Mouse (Mus musculus) ovary, postnatal 36 days (tissue): ENCODE results near the gene Ahcyl2.
"Not testable (repeated sequence)": the region's sequence is repeated elsewhere in the genome, so short reads cannot be mapped to it uniquely, and the experiment has no call there.

ENCODE experiments used
- DNase-seq: peaks from one replicate; pipeline ENCODE4 v3.0.0; 2022; ENCODE audit warnings: low spot score, mixed read lengths

The Ahcyl2 gene

GRCm38 (mm10) chr6:29815634-29816033, 47.8 kb downstream of the Ahcyl2 start:
- DNase-seq, result no peak

GRCm38 (mm10) chr6:29816371-29816770, 48.6 kb downstream of the Ahcyl2 start:
- DNase-seq, result not testable (repeated sequence)

DNA sequence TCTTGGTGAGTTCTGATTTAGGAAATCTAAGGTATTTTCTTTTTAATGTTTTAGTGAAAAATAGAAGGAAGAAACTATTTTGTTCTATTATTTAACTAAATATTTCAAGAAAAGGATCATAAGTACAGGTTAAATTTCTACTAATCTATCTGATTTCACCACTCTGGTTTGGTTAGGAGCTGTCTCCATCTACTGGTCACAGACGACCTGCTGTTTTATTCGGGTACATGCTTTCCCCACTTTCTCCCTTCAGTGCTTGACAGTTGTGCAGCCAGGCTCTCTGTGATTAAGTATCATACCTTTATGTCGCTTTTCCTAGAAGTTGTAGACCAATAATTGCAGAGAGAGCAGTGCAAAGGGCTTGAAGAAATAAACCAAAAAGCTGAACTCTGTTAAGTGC, 51.5 kb downstream of the Ahcyl2 start:
- no peak for DNase-seq

DNA sequence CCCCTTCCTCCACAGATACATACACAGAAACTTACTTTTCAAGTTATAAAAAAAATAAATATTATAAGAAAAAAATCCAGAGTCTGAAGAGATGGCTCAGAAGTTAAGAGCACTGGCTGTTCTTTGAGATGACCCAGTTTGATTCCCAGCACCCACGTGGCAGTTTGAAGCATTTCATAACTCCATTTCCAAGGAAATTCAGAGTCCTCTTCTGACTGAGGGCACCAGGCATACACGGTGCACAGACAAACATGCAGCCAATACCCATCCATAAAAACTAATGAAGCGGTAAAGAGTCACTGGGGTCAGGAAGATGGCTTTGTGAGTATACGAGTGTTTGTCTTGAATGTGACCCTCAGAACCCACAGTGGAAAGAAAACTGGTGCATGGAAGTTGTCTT, 52.5 kb downstream of the Ahcyl2 start:
- no peak for DNase-seq

GRCm38 (mm10) chr6:29820926-29821325, 53.1 kb downstream of the Ahcyl2 start:
- DNase-seq, result no peak

DNA sequence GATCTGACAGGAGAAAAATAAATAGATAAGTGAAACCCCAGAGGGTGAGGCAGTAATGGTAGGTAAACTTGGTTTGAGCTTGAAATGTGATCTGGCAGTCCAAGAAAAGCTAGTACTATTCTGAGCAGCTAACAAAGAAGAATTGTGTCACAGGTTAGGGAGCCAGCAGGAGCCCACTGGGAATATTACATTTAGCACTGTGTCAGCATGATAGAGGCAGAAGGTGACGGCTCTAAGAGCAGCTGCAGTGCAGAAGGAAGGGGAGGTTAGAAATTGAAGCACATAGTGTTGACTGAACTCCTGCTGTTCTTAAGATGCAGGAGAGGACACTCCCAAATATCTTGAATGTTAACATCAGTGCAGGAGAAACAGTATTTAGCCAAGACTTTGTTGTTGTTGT, 54.0 kb downstream of the Ahcyl2 start:
- DNase-seq, result no peak

DNA sequence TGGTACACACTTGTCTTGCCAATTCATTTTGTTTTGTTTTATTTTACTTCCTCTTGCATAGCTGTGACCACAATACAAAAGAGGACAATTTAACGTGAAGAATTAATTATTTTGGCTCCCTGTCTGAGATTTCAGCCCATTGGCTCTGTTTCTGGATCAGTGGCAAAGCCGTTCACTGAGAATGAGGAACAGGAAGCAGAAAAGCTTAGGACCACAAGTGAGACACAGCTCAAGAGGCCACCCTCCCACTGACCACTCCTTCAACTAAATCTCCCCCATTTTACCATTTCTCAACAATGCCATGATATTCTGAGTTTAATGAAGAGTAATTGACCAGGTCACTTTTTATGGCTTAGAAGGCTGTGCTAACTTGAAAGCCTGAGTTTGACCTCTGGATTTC, 57.5 kb downstream of the Ahcyl2 start:
- no peak for DNase-seq

GRCm38 (mm10) chr6:29827291-29828242, 59.8 kb downstream of the Ahcyl2 start:
- no peak for DNase-seq

DNA sequence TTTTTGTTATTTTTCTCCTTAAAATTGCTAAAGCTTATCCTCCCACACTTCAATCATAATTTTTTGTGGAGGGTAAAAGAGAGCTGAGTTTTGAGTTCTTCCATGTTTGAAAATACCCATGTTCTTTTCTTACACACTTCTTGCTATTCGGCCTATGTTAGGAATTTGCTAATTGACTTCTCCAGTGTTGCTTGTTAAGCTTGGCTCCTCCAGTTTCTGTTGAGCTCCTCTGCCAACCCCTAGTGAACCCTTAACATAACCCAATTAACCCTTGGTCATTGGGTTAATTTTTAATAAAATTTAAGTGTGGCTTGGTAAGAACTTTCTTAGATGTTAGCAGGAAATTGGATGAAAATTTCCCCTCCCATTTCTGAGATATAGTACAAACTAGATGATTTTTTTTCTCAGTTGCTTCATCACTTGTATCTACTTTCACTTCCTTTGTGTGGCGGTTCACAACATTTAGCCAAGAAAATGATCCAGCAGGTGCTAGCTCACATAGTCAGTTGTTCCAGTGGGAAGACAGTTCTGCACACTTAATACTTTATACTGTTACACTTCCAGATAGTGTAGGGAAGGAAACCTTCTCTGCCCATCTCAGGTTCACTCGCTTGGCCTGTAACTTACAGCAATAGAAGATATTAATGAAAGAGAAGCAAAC, 60.9 kb downstream of the Ahcyl2 start:
- no peak for DNase-seq

GRCm38 (mm10) chr6:29832356-29832755, 64.5 kb downstream of the Ahcyl2 start:
- DNase-seq, result no peak

DNA sequence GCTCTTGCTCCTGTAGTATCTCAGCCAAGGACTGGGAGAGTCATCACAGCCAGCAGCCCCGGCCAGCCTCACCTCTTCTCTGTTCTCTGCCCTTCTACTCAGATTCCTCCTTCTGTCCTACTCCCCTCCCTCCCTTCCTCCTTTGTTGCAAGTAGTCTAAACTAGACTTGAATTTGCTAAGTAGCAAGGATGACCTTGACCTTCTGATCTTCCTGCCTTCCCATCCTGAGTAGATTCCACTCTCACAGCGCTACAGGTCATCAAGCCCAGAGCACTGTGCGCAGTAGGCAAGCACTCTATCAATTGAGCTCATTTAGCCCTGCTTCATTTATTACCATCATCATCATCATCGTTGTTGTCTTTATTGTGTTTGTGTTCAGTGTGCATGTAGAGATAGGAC, 65.3 kb downstream of the Ahcyl2 start:
- no peak for DNase-seq

- no peak for DNase-seq
Observed at GRCm38 (mm10) chr6:29833568-29834255, 65.9 kb downstream of the Ahcyl2 start.

- no peak for DNase-seq
Observed at GRCm38 (mm10) chr6:29835543-29836177, 67.8 kb downstream of the Ahcyl2 start.

GRCm38 (mm10) chr6:29837579-29837978, 69.8 kb downstream of the Ahcyl2 start:
- no peak for DNase-seq

DNA sequence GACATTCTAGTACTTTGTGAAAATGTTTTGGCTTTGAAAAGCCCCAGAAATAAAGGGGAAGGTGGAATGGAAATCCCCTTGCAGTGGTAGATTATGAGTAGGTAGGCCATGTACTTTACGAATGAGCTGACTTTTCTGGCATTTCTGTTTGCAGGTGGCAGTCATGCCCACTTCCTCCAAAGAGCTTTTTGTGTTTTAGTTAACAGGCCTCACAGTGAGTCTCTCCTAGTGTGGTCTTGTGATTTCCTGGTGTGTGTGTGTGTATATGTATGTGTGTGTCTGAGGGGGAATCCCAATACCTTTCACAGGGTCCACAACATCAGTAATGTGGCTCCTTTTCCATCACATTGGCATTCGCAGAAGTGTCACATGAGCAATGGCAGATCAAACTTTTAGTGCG, 70.7 kb downstream of the Ahcyl2 start:
- DNase-seq, result no peak

DNA sequence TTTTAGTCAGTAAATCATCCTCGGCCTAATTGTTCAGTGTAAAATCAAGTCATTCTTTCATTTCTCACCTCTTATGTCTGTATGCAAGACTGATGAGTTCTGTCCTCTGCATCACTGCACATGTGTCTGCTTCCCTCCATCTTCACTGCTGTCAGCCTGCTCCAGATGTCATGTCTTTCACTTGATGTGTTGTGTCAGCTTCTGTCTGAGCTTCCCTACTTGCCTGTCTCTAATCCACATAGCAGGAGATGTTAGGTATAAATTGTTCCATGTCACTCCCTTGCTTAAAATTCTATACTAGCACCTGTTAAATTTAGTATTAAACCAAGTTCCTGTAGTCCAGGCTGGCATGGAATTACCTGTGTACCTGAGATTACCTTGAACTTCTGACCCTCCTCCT, 72.2 kb downstream of the Ahcyl2 start:
- DNase-seq, result no peak

- no peak for DNase-seq
Observed at GRCm38 (mm10) chr6:29841461-29841860, 73.7 kb downstream of the Ahcyl2 start.

- no peak for DNase-seq
Observed at GRCm38 (mm10) chr6:29847643-29848166, 79.9 kb downstream of the Ahcyl2 start.

- no peak for DNase-seq
Observed at GRCm38 (mm10) chr6:29848808-29849207, 81.0 kb downstream of the Ahcyl2 start.

GRCm38 (mm10) chr6:29850096-29850495, 82.3 kb downstream of the Ahcyl2 start:
- DNase-seq, result no peak

GRCm38 (mm10) chr6:29850747-29851146, 82.9 kb downstream of the Ahcyl2 start:
- DNase-seq, result no peak

DNA sequence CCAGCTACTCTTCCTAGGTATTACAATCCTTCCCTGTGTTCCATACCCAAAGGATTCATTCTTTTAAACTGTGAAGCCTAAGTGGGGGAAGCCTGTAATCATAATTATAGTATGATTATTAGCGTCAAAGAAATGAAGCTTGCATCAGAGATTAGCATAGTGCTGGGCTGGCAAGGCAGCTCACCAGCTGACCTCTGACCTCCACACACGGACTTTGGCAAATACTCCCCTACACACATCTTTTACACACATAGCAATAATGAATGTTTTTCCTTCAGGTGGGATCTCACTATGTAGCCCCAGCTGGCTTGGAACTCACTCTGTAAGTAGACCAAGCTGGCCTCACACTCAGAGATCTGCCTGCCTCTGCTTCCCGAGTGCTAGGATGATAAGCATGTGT, 84.1 kb downstream of the Ahcyl2 start:
- no peak for DNase-seq
